8 mouse cellular contexts compared by ENCODE assay signal in the genomic region with DNA sequence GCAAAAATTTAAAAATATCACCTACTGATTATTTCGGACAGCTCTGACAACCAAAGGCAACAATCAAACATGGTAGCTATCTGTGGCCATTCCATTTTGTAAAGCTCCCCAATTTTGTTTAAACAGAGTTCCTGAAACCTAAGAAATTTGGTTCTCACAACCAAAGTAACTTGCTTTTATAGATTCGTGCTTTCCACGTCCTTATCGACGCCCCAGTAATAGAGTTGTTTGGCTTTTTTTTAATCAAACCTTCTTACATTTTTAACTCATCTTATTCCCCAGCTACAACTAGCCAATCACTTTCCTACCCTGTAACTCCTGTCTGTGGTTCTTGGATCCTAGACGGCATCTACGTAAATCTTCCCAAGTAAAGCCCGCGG. TPM values are rescaled to one million over a fixed set of nuclear protein-coding genes. Genes with fewer than 3 reads are reported as not detected.
A peak's percentile ranks its signal among the peaks of the same experiment; 100 is the strongest.
DNase-seq lines count a peak whose midpoint lies in the region; ATAC-seq and TF ChIP-seq lines count a peak whose summit lies in the region.

No protein-coding gene starts in this region.

- H3K27ac ChIP-seq in kidney, postnatal 0 days: peak overlapping the region; percentile 93
- H3K27ac ChIP-seq in cortical plate, adult 2 months (ENCODE audit: insufficient read depth, low read length): no peak overlapping the region
- H3K27ac ChIP-seq in hindbrain, postnatal 0 days: peak overlapping the region; percentile 99

- H3K36me3 ChIP-seq in kidney, postnatal 0 days (ENCODE audit: insufficient read depth, low read length): peaks cover 28% of the 10 kb centered on the region
- peaks cover 20% of the 10 kb centered on the region for H3K36me3 ChIP-seq in hindbrain, postnatal 0 days (ENCODE audit: insufficient read depth, low read length)
- no peaks in the 10 kb centered on the region for H3K36me3 ChIP-seq in myocyte (ENCODE audit: control insufficient read depth, insufficient read depth)

- peak overlapping the region; percentile 60 for H3K9ac ChIP-seq in kidney, postnatal 0 days (ENCODE audit: low read depth, low read length)
- peak overlapping the region; percentile 95 for H3K9ac ChIP-seq in hindbrain, postnatal 0 days (replicated peaks; ENCODE audit: low read length)

- TF ChIP-seq CTCF in kidney, postnatal 0 days (IDR thresholded peaks at IDR 0.05; ENCODE audit: low read depth): no peak
- no peak for TF ChIP-seq CTCF in cortical plate, adult 2 months (IDR thresholded peaks at IDR 0.05; ENCODE audit: extremely low read depth, insufficient read depth, low read length)
- no peak for TF ChIP-seq CTCF in hindbrain, postnatal 0 days (IDR thresholded peaks at IDR 0.05; ENCODE audit: low read depth)

- WGBS in kidney, postnatal 0 days: 8% methylated on average over 9 of the region's 9 CpGs
- WGBS in hindbrain, postnatal 0 days: 11% methylated on average over 9 of the region's 9 CpGs

- peak overlapping the region; percentile 89 for H3K4me3 ChIP-seq in kidney, postnatal 0 days (replicated peaks; ENCODE audit: low read depth, low read length)
- H3K4me3 ChIP-seq in cortical plate, adult 2 months (ENCODE audit: insufficient read depth, low read length): peak overlapping the region; percentile 65
- H3K4me3 ChIP-seq in hindbrain, postnatal 0 days (ENCODE audit: low read length): peak overlapping the region; percentile 84
- peak overlapping the region; percentile 65 for H3K4me3 ChIP-seq in myocyte

- H3ac ChIP-seq in myocyte (ENCODE audit: control insufficient read depth, insufficient read length): peak overlapping the region; percentile 21

- H3K27me3 ChIP-seq in kidney, postnatal 0 days (ENCODE audit: insufficient read depth, low read length): no peaks in the 10 kb centered on the region
- H3K27me3 ChIP-seq in hindbrain, postnatal 0 days (ENCODE audit: insufficient read depth, low read length): no peaks in the 10 kb centered on the region
- no peaks in the 10 kb centered on the region for H3K27me3 ChIP-seq in myocyte (ENCODE audit: control insufficient read depth, insufficient read depth, insufficient read length)

- intact Hi-C loops in left cerebral cortex, postnatal 36 days (cut with DNase I): loop anchor here (2.0 kb wide), 1 partner anchor 21 kb away; a partner anchor contains a TSS

- H3K4me1 ChIP-seq in kidney, postnatal 0 days (replicated peaks; ENCODE audit: insufficient read depth, low read length): peaks cover 10% of the 10 kb centered on the region; the same call in 1 of the 2 replicates
- 0 out of 2 replicates have a peak, but pooled peaks cover 2% of the 10 kb centered on the region for H3K4me1 ChIP-seq in cortical plate, adult 2 months (ENCODE audit: control insufficient read depth, insufficient read depth, low read length)
- peaks cover 15% of the 10 kb centered on the region for H3K4me1 ChIP-seq in hindbrain, postnatal 0 days (ENCODE audit: insufficient read depth, low read length)

- DNase-seq in kidney, postnatal 0 days (ENCODE audit: low spot score): no peak
- DNase-seq in kidney, postnatal 25 days: no peak
- DNase-seq in hindbrain, postnatal 0 days (ENCODE audit: low spot score): no peak
- DNase-seq in left cerebral cortex, postnatal 36 days (ENCODE audit: low spot score in 2 of 2): no peak
- no peak for DNase-seq in thymus, postnatal 4 days
- DNase-seq in gastrocnemius, adult 18-20 months (ENCODE audit: low spot score): no peak

- no peaks in the 10 kb centered on the region for H3K9me3 ChIP-seq in kidney, postnatal 0 days (replicated peaks; ENCODE audit: low read length)
- no peaks in the 10 kb centered on the region for H3K9me3 ChIP-seq in hindbrain, postnatal 0 days (ENCODE audit: low read length)

- no peak for TF ChIP-seq POLR2A in cortical plate, adult 2 months (IDR thresholded peaks at IDR 0.05; ENCODE audit: extremely low read depth, insufficient read depth, low read length)
- TF ChIP-seq POLR2A in myocyte (IDR thresholded peaks at IDR 0.05; ENCODE audit: insufficient read length, low read depth): no peak

- ATAC-seq in kidney, postnatal 0 days (replicated peaks; ENCODE audit: low FRiP score, low read depth): 0 out of 2 replicates have a peak, but pooled peaks have one; percentile 4
- no peak for ATAC-seq in hindbrain, postnatal 0 days

- H3K79me2 ChIP-seq in myocyte (ENCODE audit: control insufficient read depth, insufficient read depth): no peaks in the 10 kb centered on the region

- peak overlapping the region; percentile 80 for H3K4me2 ChIP-seq in kidney, postnatal 0 days (ENCODE audit: low read length)
- peak overlapping the region; percentile 68 for H3K4me2 ChIP-seq in hindbrain, postnatal 0 days (ENCODE audit: low read depth, low read length)
- peak overlapping the region; percentile 81 for H3K4me2 ChIP-seq in myocyte (ENCODE audit: low read depth)

TF ChIP-seq in myocyte, 11 proteins besides CTCF, POLR2A, EP300 and RAD21:
- TF ChIP-seq TCF3 (IDR thresholded peaks at IDR 0.05; ENCODE audit: insufficient read length, low read depth) (no peak), TCF12 (IDR thresholded peaks at IDR 0.05; ENCODE audit: insufficient read depth, poor library complexity, severe bottlenecking) (no peak), REST (IDR thresholded peaks at IDR 0.05; ENCODE audit: insufficient read depth, insufficient read length) (no peak), E2F4 (IDR thresholded peaks at IDR 0.05; ENCODE audit: insufficient read depth) (no peak), POLR2AphosphoS2 (IDR thresholded peaks at IDR 0.05; ENCODE audit: insufficient read length, low read depth) (no peak), USF1 (IDR thresholded peaks at IDR 0.05; ENCODE audit: low read depth) (no peak), CEBPB (IDR thresholded peaks at IDR 0.05; ENCODE audit: insufficient read depth, poor library complexity, severe bottlenecking) (no peak), MYOG (IDR thresholded peaks at IDR 0.05; ENCODE audit: control insufficient read depth in 1 of 3, insufficient read depth in 1 of 3, insufficient read length in 2 of 3, low read depth in 2 of 3) (no peak), MYOD1 (IDR thresholded peaks at IDR 0.05; ENCODE audit: control insufficient read depth in 1 of 3, insufficient read length in 2 of 3, low read depth in 2 of 3) (no peak), SRF (IDR thresholded peaks at IDR 0.05; ENCODE audit: control insufficient read depth, insufficient read length, low read depth) (no peak), MAX (IDR thresholded peaks at IDR 0.05; ENCODE audit: low read depth) (no peak)

RNA-seq across cellular contexts. Expression of a gene that starts 0.5 kb away (rescaled TPM):
- 5.9 and 6.8 TPM in 2 replicates for polyA plus RNA-seq in kidney, postnatal 0 days (2015; fragmentation: Nextera tagmentation; extraction: Ambion mirVana)
- 24.3 and 26.4 TPM in 2 replicates for polyA plus RNA-seq in cortical plate, adult 2 months (2012; rRNA removed)
- total RNA-seq in hindbrain, postnatal 0 days (2014; rRNA removed): 13.9 and 18.3 TPM in 2 replicates
- 5.4 and 5.8 TPM in 2 replicates for polyA plus RNA-seq in hindbrain, postnatal 0 days (2015; fragmentation: Nextera tagmentation; extraction: Ambion mirVana)
- polyA plus RNA-seq in myocyte (2012; fragmentation: generic; extraction: Trizol): 3.5 TPM
- total RNA-seq in left cerebral cortex, postnatal 36 days (2021): 10 to 100 TPM; 20.6 to 24.4 TPM
- 1 to 10 TPM; 2.9 to 6.3 TPM for total RNA-seq in gastrocnemius, adult 18-20 months (2021)

RNA-seq across cellular contexts. Expression of a gene that starts 20.5 kb away (rescaled TPM):
- 131 and 168 TPM in 2 replicates for polyA plus RNA-seq in kidney, postnatal 0 days (2015; fragmentation: Nextera tagmentation; extraction: Ambion mirVana)
- 17.0 and 18.7 TPM in 2 replicates for polyA plus RNA-seq in cortical plate, adult 2 months (2012; rRNA removed)
- total RNA-seq in hindbrain, postnatal 0 days (2014; rRNA removed): 32.8 and 36.5 TPM in 2 replicates
- 19.9 and 21.3 TPM in 2 replicates for polyA plus RNA-seq in hindbrain, postnatal 0 days (2015; fragmentation: Nextera tagmentation; extraction: Ambion mirVana)
- polyA plus RNA-seq in myocyte (2012; fragmentation: generic; extraction: Trizol): 0.44 TPM
- 10 to 100 TPM in 1 of 2 experiments, 1 to 10 TPM in 1; 9.7 to 10.0 TPM for total RNA-seq in left cerebral cortex, postnatal 36 days (2021)
- total RNA-seq in gastrocnemius, adult 18-20 months (2021): 10 to 100 TPM; 17.5 to 23.1 TPM

RNA-seq across cellular contexts. Expression of a gene that starts 21.2 kb away (rescaled TPM):
- 20.2 and 20.7 TPM in 2 replicates for polyA plus RNA-seq in kidney, postnatal 0 days (2015; fragmentation: Nextera tagmentation; extraction: Ambion mirVana)
- polyA plus RNA-seq in cortical plate, adult 2 months (2012; rRNA removed): 56.6 and 61.4 TPM in 2 replicates
- total RNA-seq in hindbrain, postnatal 0 days (2014; rRNA removed): 57.1 and 85.4 TPM in 2 replicates
- 19.2 and 22.7 TPM in 2 replicates for polyA plus RNA-seq in hindbrain, postnatal 0 days (2015; fragmentation: Nextera tagmentation; extraction: Ambion mirVana)
- polyA plus RNA-seq in myocyte (2012; fragmentation: generic; extraction: Trizol): 44.9 TPM
- 10 to 100 TPM; 55.4 to 57.1 TPM for total RNA-seq in left cerebral cortex, postnatal 36 days (2021)
- 10 to 100 TPM; 16.8 to 19.0 TPM for total RNA-seq in gastrocnemius, adult 18-20 months (2021)

Comparison
In these comparisons a context has a peak if more than half of its experiments do, and no peak if none do; other contexts are left out.
1. RNA of a gene that starts 20.5 kb away (polyA plus RNA-seq): 131 to 168 TPM in kidney, postnatal 0 days, 19.9 to 21.3 TPM in hindbrain, postnatal 0 days and 17.0 to 18.7 TPM in cortical plate, adult 2 months; 0.44 TPM in myocyte (single experiment); every median in the first group is over 10 times any median in the second.
2. Peak in every context shown above with its lines, with median percentiles within 50 percentile points of each other: H3K4me2 ChIP-seq and H3K4me3 ChIP-seq.